Mouse (Mus musculus) kidney, adult 2 months (tissue): ENCODE results near the gene Arhgap31. TPM values are rescaled to one million over a fixed set of nuclear protein-coding genes. Genes with fewer than 3 reads are reported as not detected.
A peak's percentile ranks its signal among the peaks of the same experiment; 100 is the strongest.

Experiments used
- DNase-seq: peaks from one replicate; pipeline ENCODE4 v3.0.0; 2021
- H3K27ac ChIP-seq: fragments of 200-500 bp; 2 replicates; pipeline ENCODE4 v1.5.1; 2012; ENCODE audit warnings: low read depth, low read length, control low read depth, inconsistent platforms; ENCODE audit not compliant: insufficient read depth
- H3K27me3 ChIP-seq: fragments of 200-500 bp; replicated peaks from 2 replicates; pipeline ENCODE4 v1.6.1; 2012; ENCODE audit warnings: mild to moderate bottlenecking, moderate library complexity, low read length, inconsistent platforms; ENCODE audit not compliant: control insufficient read depth, insufficient read depth
- H3K36me3 ChIP-seq: fragments of 200-500 bp; 2 replicates; pipeline ENCODE4 v1.6.1; 2012; ENCODE audit warnings: mild to moderate bottlenecking, moderate library complexity, low read length, inconsistent platforms; ENCODE audit not compliant: control insufficient read depth, insufficient read depth
- H3K4me1 ChIP-seq: fragments of 200-500 bp; 2 replicates; pipeline ENCODE4 v1.6.1; 2011; ENCODE audit warnings: low read length; ENCODE audit not compliant: control insufficient read depth, insufficient read depth
- H3K4me3 ChIP-seq: fragments of 200-500 bp; 2 replicates; pipeline ENCODE4 v1.5.1; 2011; ENCODE audit warnings: mild to moderate bottlenecking, low read depth, low read length, control low read depth; ENCODE audit not compliant: insufficient read depth
- CTCF ChIP-seq: fragments of 200-500 bp; conservative IDR thresholded peaks from 2 replicates; pipeline ENCODE4 v1.5.1; 2011; ENCODE audit warnings: low read depth, mild to moderate bottlenecking, control low read depth, low read length, moderate library complexity, mixed read lengths; ENCODE audit not compliant: insufficient read depth, insufficient read length
- POLR2A ChIP-seq: fragments of 200-500 bp; IDR thresholded peaks from one replicate; pipeline ENCODE4 v1.6.1; 2011; ENCODE audit warnings: low read depth, low read length, control low read depth
- WGBS: fragments of 180-500 bp; shearing (Covaris S2); methylation state at CpG from one replicate; pipeline ENCODE4 v1.1.7; 2018; 5-methylcytosine and 5-hydroxymethylcytosine counted together
- polyA plus RNA-seq: library from polyadenylated mRNA; depleted of rRNA; stranded (reverse); fragments of >200 nt; gene quantifications from 2 replicates; pipeline ENCODE4 v1.2.3, GENCODE M21; 2012

Arhgap31 gene
- polyA plus RNA-seq, 1 experiment: 6.9 TPM

GRCm38 (mm10) chr16:38742113-38742658 is 29.1 kb upstream of the Arhgap31 start, which contains the start of gene B4galt4:
Gene B4galt4, plus strand, starts transcription at chr16:38742264.
- H3K4me1 ChIP-seq: no peaks in the 10 kb centered on the region
- no peaks in the 10 kb centered on the region for H3K36me3 ChIP-seq
- TF ChIP-seq POLR2A (no peak), CTCF (no peak)
- peak within 1 kb of the TSS; percentile 49 for H3K27ac ChIP-seq
- peak within 1 kb of the TSS; percentile 58 for H3K4me3 ChIP-seq
- DNase-seq: peak; percentile 81
- under 1% methylated on average over 68 of the region's 69 CpGs for WGBS
- no peaks in the 10 kb centered on the region for H3K27me3 ChIP-seq

- H3K4me1 ChIP-seq: no peaks in the 10 kb centered on the region
- H3K27me3 ChIP-seq: no peaks in the 10 kb centered on the region
- H3K27ac ChIP-seq: no peak overlapping the region
- DNase-seq: no peak
- H3K4me3 ChIP-seq: no peak overlapping the region
- no peaks in the 10 kb centered on the region for H3K36me3 ChIP-seq
- TF ChIP-seq POLR2A (no peak), CTCF (no peak)
- 74% methylated on average over 13 of the region's 13 CpGs for WGBS
Measured at GRCm38 (mm10) chr16:38741204-38741903, 28.3 kb upstream of the Arhgap31 start.

- no peaks in the 10 kb centered on the region for H3K27me3 ChIP-seq
- no peak overlapping the region for H3K4me3 ChIP-seq
- H3K4me1 ChIP-seq: no peaks in the 10 kb centered on the region
- H3K27ac ChIP-seq: no peak overlapping the region
- TF ChIP-seq CTCF (no peak), POLR2A (no peak)
- 40% methylated on average over 8 of the region's 8 CpGs for WGBS
- peak; percentile 37 for DNase-seq
- H3K36me3 ChIP-seq: no peaks in the 10 kb centered on the region
Measured at GRCm38 (mm10) chr16:38730921-38731320, 17.8 kb upstream of the Arhgap31 start.

DNA sequence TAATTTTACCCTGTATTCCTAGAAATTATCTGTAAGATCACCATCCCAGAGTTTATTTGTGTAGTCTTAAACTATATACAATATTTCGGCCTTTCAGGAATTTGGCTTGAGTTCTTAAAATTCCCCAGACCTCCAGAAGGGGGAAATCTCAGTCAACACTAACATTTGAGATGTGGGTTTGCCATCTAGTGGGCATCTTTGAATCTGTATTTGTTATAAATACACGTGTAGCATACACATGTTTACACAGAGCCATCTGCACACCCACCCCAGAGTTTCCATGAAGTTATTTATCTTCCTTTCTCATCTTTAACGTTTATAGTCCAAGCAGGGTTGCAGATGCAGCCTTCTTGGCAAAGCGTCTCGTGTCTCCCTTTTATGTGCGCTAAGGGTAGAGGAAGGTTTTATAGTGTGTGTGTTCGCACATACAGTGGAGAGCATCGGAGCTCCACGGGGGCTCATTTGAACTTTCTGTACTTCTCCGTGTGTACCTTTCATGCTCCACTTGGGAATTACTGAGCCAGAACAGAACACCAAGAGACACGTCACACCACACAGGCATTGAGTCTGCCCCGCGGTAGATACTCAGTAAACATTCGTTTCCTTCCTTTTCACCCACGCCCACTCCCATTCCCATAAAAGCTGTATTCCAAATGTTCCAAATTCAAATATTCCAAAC is 16.7 kb upstream of the Arhgap31 start:
- 0 out of 2 replicates have a peak overlapping the region, but pooled peaks have one; percentile 10 for H3K4me3 ChIP-seq
- no peak overlapping the region for H3K27ac ChIP-seq
- no peaks in the 10 kb centered on the region for H3K36me3 ChIP-seq

GRCm38 (mm10) chr16:38729139-38729538 is 16.1 kb upstream of the Arhgap31 start:
- no peak overlapping the region for H3K27ac ChIP-seq
- no peaks in the 10 kb centered on the region for H3K27me3 ChIP-seq
- 47% methylated on average over 6 of the region's 6 CpGs for WGBS
- no peaks in the 10 kb centered on the region for H3K36me3 ChIP-seq
- H3K4me3 ChIP-seq: no peak overlapping the region
- TF ChIP-seq POLR2A: no peak
- TF ChIP-seq CTCF: no peak
- H3K4me1 ChIP-seq: no peaks in the 10 kb centered on the region
- no peak for DNase-seq

More for the DNA sequence above, 16.7 kb upstream of the Arhgap31 start:
- DNase-seq: peak; percentile 72
- TF ChIP-seq POLR2A (no peak), CTCF (no peak)
- Histone ChIP-seq H3K27me3 (no peaks in the 10 kb centered on the region), H3K4me1 (no peaks in the 10 kb centered on the region)
- WGBS: 15% methylated on average over 15 of the region's 15 CpGs

- 69% methylated on average over 15 of the region's 15 CpGs for WGBS
- no peak overlapping the region for H3K4me3 ChIP-seq
- no peaks in the 10 kb centered on the region for H3K36me3 ChIP-seq
- no peaks in the 10 kb centered on the region for H3K4me1 ChIP-seq
- TF ChIP-seq POLR2A (no peak), CTCF (no peak)
- DNase-seq: peak; percentile 31
- no peak overlapping the region for H3K27ac ChIP-seq
- no peaks in the 10 kb centered on the region for H3K27me3 ChIP-seq
Measured at GRCm38 (mm10) chr16:38728576-38729132, 15.6 kb upstream of the Arhgap31 start.
